Mouse (Mus musculus) brain, embryonic 14.5 days (tissue): ENCODE measurements around the gene Faf1.

Experiments used
- CTCF ChIP-seq: fragments of 200-500 bp; IDR thresholded peaks from 2 replicates; pipeline ENCODE4 v1.5.1; 2012; ENCODE audit warnings: inconsistent platforms, mild to moderate bottlenecking, moderate library complexity, borderline replicate concordance; ENCODE audit not compliant: insufficient read depth, insufficient read length; ENCODE audit errors: extremely low read depth
- POLR2A ChIP-seq: fragments of 200-500 bp; IDR thresholded peaks from 2 replicates; pipeline ENCODE4 v1.6.1; 2012; ENCODE audit warnings: mild to moderate bottlenecking, inconsistent platforms, borderline replicate concordance; ENCODE audit not compliant: poor library complexity, insufficient read depth, insufficient read length, severe bottlenecking; ENCODE audit errors: extremely low read depth

GRCm38 (mm10) chr4:109930935-109931334 lies 254.5 kb downstream of the Faf1 start:
- TF ChIP-seq CTCF: no peak
- TF ChIP-seq POLR2A: no peak
